Mouse (Mus musculus) CH12.LX (cell line): Measurements from ENCODE around the gene Rtn1. TPM values are rescaled to one million over a fixed set of nuclear protein-coding genes. Genes with fewer than 3 reads are reported as not detected.

Experiments used
- DNase-seq: peaks from one replicate; pipeline ENCODE4 v3.0.0-alpha.2; 2013; ENCODE audit errors: extremely low read depth
- H3K27ac ChIP-seq: 2 replicates; pipeline ENCODE4 v1.5.1; 2012; ENCODE audit warnings: low read depth, mild to moderate bottlenecking, control low read depth, moderate library complexity; ENCODE audit not compliant: insufficient read depth
- H3K27me3 ChIP-seq: replicated peaks from 2 replicates; pipeline ENCODE3; 2012; ENCODE audit warnings: inconsistent platforms
- H3K36me3 ChIP-seq, 2 experiments: replicated peaks in 1 of 2; 2 replicates each; pipeline versions ENCODE3 to v1.6.1; 2012; ENCODE audit warnings: inconsistent platforms in 1 of 2, low read length in 1 of 2, mild to moderate bottlenecking in 1 of 2, mixed read lengths in 1 of 2, moderate library complexity in 1 of 2; ENCODE audit not compliant: control insufficient read depth in 1 of 2, insufficient read depth in 1 of 2
- H3K4me1 ChIP-seq, 2 experiments: 2 replicates each; pipeline ENCODE4 v1.6.1; 2012; ENCODE audit warnings: inconsistent platforms in 1 of 2, moderate library complexity in 1 of 2; ENCODE audit not compliant: insufficient read depth in 2 of 2, control insufficient read depth in 1 of 2
- H3K4me2 ChIP-seq: 2 replicates; pipeline ENCODE4 v1.6.1; 2012; ENCODE audit warnings: low read depth, mild to moderate bottlenecking, control low read depth; ENCODE audit not compliant: poor library complexity, insufficient read depth, severe bottlenecking
- H3K4me3 ChIP-seq, 3 experiments: fragments of 150-350 bp in 1 of 3; sonication (generic) in 1 of 3; replicated peaks in 1 of 3; 2 replicates each; pipeline versions ENCODE3 to v1.5.1; 2011 to 2012; ENCODE audit warnings: low read depth in 2 of 3, low read length in 2 of 3, mild to moderate bottlenecking in 2 of 3, moderate library complexity in 2 of 3, control low read depth in 1 of 3, improper control_type of control experiment in 1 of 3, inconsistent platforms in 1 of 3, mixed read lengths in 1 of 3; ENCODE audit not compliant: poor library complexity in 1 of 3
- H3K79me2 ChIP-seq: replicated peaks from 2 replicates; pipeline ENCODE4 v1.6.1; 2012; ENCODE audit warnings: mild to moderate bottlenecking, moderate library complexity; ENCODE audit not compliant: control insufficient read depth, poor library complexity, insufficient read depth, severe bottlenecking; ENCODE audit errors: extremely low read depth
- H3K9ac ChIP-seq: 2 replicates; pipeline ENCODE4 v1.6.1; 2012; ENCODE audit warnings: low read depth, mild to moderate bottlenecking, control low read depth, moderate library complexity; ENCODE audit not compliant: insufficient read depth
- H3K9me3 ChIP-seq: replicated peaks from 2 replicates; pipeline ENCODE3; 2012; ENCODE audit warnings: low read length, inconsistent platforms, mixed read lengths
- CHD1 ChIP-seq: IDR thresholded peaks from 2 replicates; pipeline ENCODE4 v1.6.1; 2012; ENCODE audit warnings: low read depth, low read length, improper control_type of control experiment, inconsistent platforms
- CTCF ChIP-seq, 2 experiments: IDR thresholded peaks in 1 of 2; conservative IDR thresholded peaks in 1 of 2; 2 replicates each; pipeline ENCODE4 v1.5.1; 2011 to 2012; ENCODE audit warnings: low read depth in 2 of 2, low read length in 2 of 2, improper control_type of control experiment in 1 of 2, inconsistent platforms in 1 of 2, mild to moderate bottlenecking in 1 of 2, moderate library complexity in 1 of 2
- ELF1 ChIP-seq: IDR thresholded peaks from 2 replicates; pipeline ENCODE4 v1.6.1; 2014; ENCODE audit warnings: low read depth, mild to moderate bottlenecking, inconsistent platforms, low read length, improper control_type of control experiment
- ETS1 ChIP-seq: conservative IDR thresholded peaks from 2 replicates; pipeline ENCODE4 v1.6.1; 2012; ENCODE audit warnings: low read depth, mild to moderate bottlenecking, inconsistent platforms, low read length, improper control_type of control experiment, moderate library complexity
- HCFC1 ChIP-seq: IDR thresholded peaks from 2 replicates; pipeline ENCODE4 v1.6.1; 2012; ENCODE audit warnings: low read depth, mild to moderate bottlenecking, inconsistent platforms, low read length, improper control_type of control experiment
- IRF4 ChIP-seq: IDR thresholded peaks from 2 replicates; pipeline ENCODE4 v1.6.1; 2014; ENCODE audit warnings: low read depth, mild to moderate bottlenecking, inconsistent platforms, low read length, improper control_type of control experiment
- JUN ChIP-seq: IDR thresholded peaks from 2 replicates; pipeline ENCODE4 v1.6.1; 2011; ENCODE audit warnings: low read depth, mild to moderate bottlenecking, low read length, improper control_type of control experiment, moderate library complexity; ENCODE audit not compliant: insufficient read depth
- JUND ChIP-seq: conservative IDR thresholded peaks from 2 replicates; pipeline ENCODE4 v1.6.1; 2011; ENCODE audit warnings: low read depth, low read length, improper control_type of control experiment
- MAFK ChIP-seq: IDR thresholded peaks from 2 replicates; pipeline ENCODE4 v1.6.1; 2011; ENCODE audit warnings: low read length, improper control_type of control experiment; ENCODE audit not compliant: insufficient replicate concordance
- MAZ ChIP-seq: IDR thresholded peaks from 2 replicates; pipeline ENCODE4 v1.6.1; 2012; ENCODE audit warnings: low read depth, mild to moderate bottlenecking, inconsistent platforms, low read length, improper control_type of control experiment, moderate library complexity
- MEF2A ChIP-seq: IDR thresholded peaks from 2 replicates; pipeline ENCODE4 v1.6.1; 2014; ENCODE audit warnings: low read depth, mild to moderate bottlenecking, inconsistent platforms, low read length, improper control_type of control experiment, borderline replicate concordance
- MXI1 ChIP-seq: IDR thresholded peaks from 2 replicates; pipeline ENCODE4 v1.6.1; 2011; ENCODE audit warnings: mild to moderate bottlenecking, low read depth, low read length, improper control_type of control experiment
- MYC ChIP-seq: IDR thresholded peaks from 2 replicates; pipeline ENCODE4 v1.6.1; 2011; ENCODE audit warnings: low read depth, mild to moderate bottlenecking, improper control_type of control experiment, low read length
- NELFE ChIP-seq: IDR thresholded peaks from 2 replicates; pipeline ENCODE4 v1.6.1; 2011; ENCODE audit warnings: low read depth, low read length, improper control_type of control experiment
- RAD21 ChIP-seq: IDR thresholded peaks from 2 replicates; pipeline ENCODE4 v1.6.1; 2011; ENCODE audit warnings: low read depth, mild to moderate bottlenecking, low read length, improper control_type of control experiment, moderate library complexity
- RCOR1 ChIP-seq: conservative IDR thresholded peaks from 2 replicates; pipeline ENCODE4 v1.6.1; 2012; ENCODE audit warnings: low read depth, mild to moderate bottlenecking, inconsistent platforms, low read length, improper control_type of control experiment
- SIN3A ChIP-seq: IDR thresholded peaks from 2 replicates; pipeline ENCODE4 v1.6.1; 2012; ENCODE audit warnings: low read length, improper control_type of control experiment, inconsistent platforms
- SMC3 ChIP-seq: IDR thresholded peaks from 2 replicates; pipeline ENCODE4 v1.6.1; 2011; ENCODE audit warnings: low read depth, low read length, improper control_type of control experiment
- TBP ChIP-seq: conservative IDR thresholded peaks from 2 replicates; pipeline ENCODE4 v1.6.1; 2011; ENCODE audit warnings: low read depth, low read length, improper control_type of control experiment
- UBTF ChIP-seq: IDR thresholded peaks from 2 replicates; pipeline ENCODE4 v1.6.1; 2012; ENCODE audit warnings: low read depth, mild to moderate bottlenecking, inconsistent platforms, low read length, improper control_type of control experiment, moderate library complexity
- ZKSCAN1 ChIP-seq: IDR thresholded peaks from 2 replicates; pipeline ENCODE4 v1.6.1; 2012; ENCODE audit warnings: low read depth, inconsistent platforms, low read length, improper control_type of control experiment, borderline replicate concordance
- dilution Hi-C: fragments of 300-500 bp; cut with MboI; formaldehyde crosslinking; loops from 2 replicates; pipeline ENCODE4 v1.14.3; 2020; ENCODE audit warnings: low sequenced_read_pairs; ENCODE audit not compliant: extremely low pct_unique_long_range_greater_than_20kb, extremely low pct_ligation_motif_present
- in situ Hi-C: fragments of 300-500 bp; cut with MboI; formaldehyde crosslinking; loops from 3 replicates; pipeline ENCODE4 v1.14.3; 2019; ENCODE audit warnings: low sequenced_read_pairs, low pct_ligation_motif_present, low pct_unique_long_range_greater_than_20kb, mixed read lengths
- polyA plus RNA-seq: library from polyadenylated mRNA; unstranded; fragments of >175 nt; gene quantifications from 2 replicates; pipeline ENCODE4 v1.2.1, GENCODE M21; 2012; ENCODE audit warnings: low read depth; ENCODE audit not compliant: insufficient read length
- total RNA-seq, 2 experiments: library from RNA; depleted of rRNA; stranded (reverse); fragments of 300-350 nt in 1 of 2; fragments of >200 nt in 1 of 2; gene quantifications; 2 replicates each; pipeline ENCODE4 v1.2.3; 2012 to 2014

Rtn1 gene
- total and polyA plus RNA-seq, 3 experiments: 0.08 to 0.17 TPM; not detected in 1

DNA sequence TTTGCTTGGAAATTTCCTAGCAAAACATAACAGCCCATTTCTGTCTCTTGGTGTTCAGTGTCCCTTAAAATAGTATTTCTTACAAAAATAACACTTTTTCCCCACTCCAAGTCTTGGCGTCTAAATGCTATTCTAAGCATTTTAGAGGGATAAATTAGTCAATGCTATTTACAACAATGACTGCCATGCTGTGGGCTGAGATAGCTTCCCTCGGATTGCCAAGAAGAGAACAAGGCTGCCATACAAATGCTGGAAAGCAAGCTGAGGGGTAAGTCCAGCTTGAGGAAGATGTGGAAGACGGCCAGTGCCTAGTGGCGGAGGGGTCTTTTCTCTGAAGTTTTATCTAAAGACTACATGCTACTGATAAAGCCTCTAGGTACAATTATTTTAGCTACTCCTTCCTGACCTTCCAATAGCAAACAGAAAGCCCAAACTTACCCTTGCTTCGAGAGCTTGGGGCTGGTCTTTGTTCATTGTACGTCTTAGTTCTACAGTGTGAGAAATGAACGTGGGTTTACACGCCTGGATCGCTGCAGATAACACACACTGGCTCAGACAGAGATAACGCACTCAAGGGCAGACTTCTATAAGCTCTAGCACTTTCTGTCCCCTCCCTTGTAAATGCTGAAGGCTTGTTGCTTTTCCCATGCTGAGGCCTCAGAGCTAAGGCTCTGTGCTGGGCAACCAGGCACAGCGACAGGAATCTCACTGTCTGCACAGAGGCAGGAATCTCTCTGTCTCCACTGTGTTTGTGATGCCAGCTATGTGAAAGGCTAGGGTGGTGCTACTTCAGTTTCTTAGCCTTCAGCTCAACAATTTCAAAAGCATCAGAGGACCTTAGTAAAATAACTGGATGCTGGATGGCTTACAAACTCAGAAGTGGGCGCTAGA lies 145.4 kb downstream of the Rtn1 start:
- no peak overlapping the region for H3K9ac ChIP-seq

DNA sequence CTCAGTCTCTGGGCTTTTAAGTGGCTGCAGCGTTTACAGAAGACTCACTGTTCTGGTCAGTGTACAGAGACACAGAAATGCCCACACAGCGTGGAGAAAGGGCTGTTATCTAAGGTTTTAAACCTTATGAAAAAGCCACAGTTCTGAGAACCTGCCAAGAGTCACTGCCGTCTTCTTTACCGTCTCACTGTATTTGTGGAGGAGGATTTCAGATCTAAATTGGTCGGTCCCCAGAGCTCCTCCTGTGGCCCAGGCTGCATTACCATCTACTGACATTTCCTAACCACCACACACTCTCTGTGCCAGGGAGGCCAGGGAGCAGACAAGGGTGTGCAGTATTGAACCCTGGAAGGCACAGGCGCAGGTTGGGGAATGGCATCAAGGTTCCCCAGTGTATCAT lies 151.9 kb downstream of the Rtn1 start:
- Histone ChIP-seq H3K9ac (no peak overlapping the region), H3K4me1 (peaks cover 1 to 2% of the 10 kb centered on the region in 2 experiments; a peak in 1 of 4 replicates), H3K4me3 (no peak overlapping the region), H3K79me2 (no peaks in the 10 kb centered on the region), H3K27me3 (no peaks in the 10 kb centered on the region), H3K36me3 (no peaks in the 10 kb centered on the region), H3K27ac (no peak overlapping the region), H3K4me2 (no peak overlapping the region), H3K9me3 (no peaks in the 10 kb centered on the region)
- in situ Hi-C loops: no loop called here
- no peak for DNase-seq
- TF ChIP-seq MEF2A (no peak), UBTF (no peak), TBP (no peak), CTCF (conservative IDR thresholded peaks at IDR 0.05 in 1 of 2, IDR thresholded peaks at IDR 0.05 in 1 of 2; ENCODE audit: low read depth in 2 of 2, low read length in 2 of 2) (no peak), HCFC1 (no peak), JUND (no peak), ELF1 (no peak), RCOR1 (no peak), RAD21 (no peak), MAFK (no peak), NELFE (no peak), ETS1 (no peak), CHD1 (no peak), SIN3A (no peak), MYC (no peak), IRF4 (no peak), SMC3 (no peak)
- dilution Hi-C loops: no loop called here

More for the DNA sequence above, 145.4 kb downstream of the Rtn1 start:
- dilution Hi-C loops (no loop called here), in situ Hi-C loops (no loop called here)
- no peak for DNase-seq
- no peak overlapping the region for H3K4me3 ChIP-seq
- H3K79me2 ChIP-seq: no peaks in the 10 kb centered on the region
- no peak overlapping the region for H3K27ac ChIP-seq
- no peaks in the 10 kb centered on the region for H3K36me3 ChIP-seq
- TF ChIP-seq MXI1 (no peak), ZKSCAN1 (no peak), ELF1 (no peak), TBP (no peak), JUN (no peak), MAZ (no peak)
- no peaks in the 10 kb centered on the region for H3K27me3 ChIP-seq
- H3K4me1 ChIP-seq: no peaks in the 10 kb centered on the region
- H3K9me3 ChIP-seq: peaks cover 2% of the 10 kb centered on the region
- no peak overlapping the region for H3K4me2 ChIP-seq
